Mouse (Mus musculus) midbrain, embryonic 12.5 days (tissue): ENCODE measurements at regions not wholly inside any gene's neighbourhood (a gene's known extent, or its start where the extent isn't known, plus 50 kb on each side); places are given as distances from the start of the nearest gene placed in this dataset.

Source experiments
- ATAC-seq: fragments of 200-750 bp; cut with Nextera tagmentation; 2 replicates; pipeline ENCODE4 v1.8.0; 2017; ENCODE audit warnings: low read depth, moderate TSS enrichment, moderate library complexity; ENCODE audit not compliant: low FRiP score
- H3K27ac ChIP-seq: fragments of 300-500 bp; sonication (generic); replicated peaks from 2 replicates; pipeline ENCODE4 v1.5.1; 2016; ENCODE audit warnings: mild to moderate bottlenecking
- H3K27me3 ChIP-seq: fragments of 300-500 bp; sonication (generic); 2 replicates; pipeline ENCODE4 v1.6.1; 2016; ENCODE audit warnings: mild to moderate bottlenecking
- H3K36me3 ChIP-seq: fragments of 300-500 bp; sonication (generic); 2 replicates; pipeline ENCODE4 v1.6.1; 2016
- H3K4me1 ChIP-seq: fragments of 300-500 bp; sonication (generic); 2 replicates; pipeline ENCODE4 v1.6.1; 2016
- H3K4me2 ChIP-seq: fragments of 300-500 bp; sonication (generic); replicated peaks from 2 replicates; pipeline ENCODE4 v1.6.1; 2016; ENCODE audit warnings: mild to moderate bottlenecking, moderate library complexity
- H3K4me3 ChIP-seq: fragments of 300-500 bp; sonication (generic); 2 replicates; pipeline ENCODE4 v1.5.1; 2016; ENCODE audit warnings: mild to moderate bottlenecking
- H3K9ac ChIP-seq: fragments of 300-500 bp; sonication (generic); replicated peaks from 2 replicates; pipeline ENCODE4 v1.6.1; 2016; ENCODE audit warnings: mild to moderate bottlenecking, moderate library complexity
- H3K9me3 ChIP-seq: fragments of 300-500 bp; sonication (generic); 2 replicates; pipeline ENCODE4 v1.6.1; 2016; ENCODE audit warnings: mild to moderate bottlenecking
- WGBS: fragments of 180-500 bp; shearing (Covaris S2); methylation state at CpG from one replicate; pipeline ENCODE4 v1.1.7; 2016; 5-methylcytosine and 5-hydroxymethylcytosine counted together

DNA sequence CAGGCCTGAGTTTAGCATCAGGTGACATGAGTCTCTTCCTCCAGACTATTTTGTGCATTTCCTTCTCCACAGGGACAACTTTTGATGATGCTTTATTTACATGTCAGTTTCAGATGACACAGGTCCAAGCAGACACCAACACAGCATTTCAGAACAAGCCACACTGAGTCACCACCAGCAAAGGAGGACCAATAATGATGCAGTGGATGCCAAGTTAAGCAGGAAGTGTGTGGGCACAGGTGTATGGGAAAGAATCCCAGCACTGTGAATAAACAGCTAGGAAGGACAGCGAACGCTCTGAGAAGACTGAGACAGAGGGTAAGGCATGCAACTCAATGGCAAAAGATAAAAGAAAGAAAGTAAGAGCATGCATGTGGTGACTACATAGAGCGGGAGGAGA, 200.7 kb upstream of the Zbtb20 start:
- H3K27ac ChIP-seq: no peak overlapping the region
- no peak for ATAC-seq
- 94% methylated on average over 3 of the region's 3 CpGs for WGBS
- H3K36me3 ChIP-seq: no peaks in the 10 kb centered on the region
- H3K9ac ChIP-seq: no peak overlapping the region
- H3K9me3 ChIP-seq: no peaks in the 10 kb centered on the region
- H3K4me1 ChIP-seq: no peaks in the 10 kb centered on the region
- H3K4me2 ChIP-seq: no peak overlapping the region
- H3K27me3 ChIP-seq: no peaks in the 10 kb centered on the region
- no peak overlapping the region for H3K4me3 ChIP-seq

- H3K27me3 ChIP-seq: no peaks in the 10 kb centered on the region
- no peak for ATAC-seq
- no peak overlapping the region for H3K27ac ChIP-seq
- no peaks in the 10 kb centered on the region for H3K4me1 ChIP-seq
- WGBS: 73% methylated on average over 3 of the region's 3 CpGs
- H3K36me3 ChIP-seq: no peaks in the 10 kb centered on the region
- no peak overlapping the region for H3K4me3 ChIP-seq
- no peak overlapping the region for H3K4me2 ChIP-seq
- H3K9ac ChIP-seq: no peak overlapping the region
- no peaks in the 10 kb centered on the region for H3K9me3 ChIP-seq
Observed at GRCm38 (mm10) chr16:42666601-42667000, 209.1 kb upstream of the Zbtb20 start.

DNA sequence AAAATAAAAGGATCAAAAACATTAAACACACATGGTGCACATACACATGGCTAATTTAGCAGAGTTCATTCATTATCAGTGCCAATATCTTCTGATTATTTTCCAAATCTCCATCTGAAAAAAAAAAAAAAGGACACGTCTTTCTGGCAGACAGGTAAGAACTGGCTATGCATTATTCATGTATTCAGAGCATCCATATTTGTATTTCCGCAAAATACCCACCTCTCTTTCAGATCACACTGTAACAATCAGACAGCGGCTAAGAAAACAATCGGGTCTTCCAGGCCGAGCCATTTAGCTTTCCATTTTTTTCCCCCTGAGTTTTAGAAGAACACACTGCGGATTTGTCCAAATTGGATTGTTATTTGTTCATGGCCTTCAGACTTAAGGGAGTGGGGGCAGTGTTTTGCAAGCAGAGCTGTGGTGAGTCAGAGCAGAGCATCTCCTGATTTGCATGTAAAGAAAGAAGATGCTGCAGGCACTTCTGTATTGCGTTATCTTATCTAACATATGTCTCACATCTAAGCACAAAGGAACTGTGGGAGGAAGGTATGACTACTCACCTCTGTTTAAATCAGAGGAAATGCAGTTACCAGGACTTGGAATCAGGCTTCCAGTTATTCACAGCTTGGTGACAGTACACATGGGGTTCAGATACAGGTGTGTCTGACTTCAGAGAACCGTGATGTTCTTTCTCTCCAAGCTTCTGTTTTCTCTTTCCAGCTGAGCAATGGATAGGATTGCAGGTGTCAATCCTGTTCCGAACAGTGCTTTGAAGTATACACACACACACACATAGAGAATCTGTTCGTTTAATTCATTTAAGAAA, 223.6 kb upstream of the Zbtb20 start:
- no peak for ATAC-seq
- peaks cover 5% of the 10 kb centered on the region; the same call in 1 of the 2 replicates for H3K4me1 ChIP-seq
- H3K9ac ChIP-seq: no peak overlapping the region
- no peak overlapping the region for H3K4me3 ChIP-seq
- no peak overlapping the region for H3K27ac ChIP-seq
- WGBS: 77% methylated on average over 10 of the region's 10 CpGs
- H3K4me2 ChIP-seq: no peak overlapping the region
- H3K9me3 ChIP-seq: 0 out of 2 replicates have a peak, but pooled peaks cover 6% of the 10 kb centered on the region
- no peaks in the 10 kb centered on the region for H3K36me3 ChIP-seq
- H3K27me3 ChIP-seq: no peaks in the 10 kb centered on the region

- Histone ChIP-seq H3K4me2 (no peak overlapping the region), H3K27me3 (no peaks in the 10 kb centered on the region), H3K4me1 (peaks cover 5% of the 10 kb centered on the region; the same call in 1 of the 2 replicates), H3K9me3 (0 out of 2 replicates have a peak, but pooled peaks cover 6% of the 10 kb centered on the region), H3K4me3 (no peak overlapping the region), H3K27ac (peak overlapping the region; percentile 11; the same call in 1 of the 2 replicates), H3K36me3 (no peaks in the 10 kb centered on the region), H3K9ac (no peak overlapping the region)
- 72% methylated on average over 5 of the region's 5 CpGs for WGBS
- 0 out of 2 replicates have a peak, but pooled peaks have one; percentile 38 for ATAC-seq
Observed at GRCm38 (mm10) chr16:42649767-42650166, 225.9 kb upstream of the Zbtb20 start.

DNA sequence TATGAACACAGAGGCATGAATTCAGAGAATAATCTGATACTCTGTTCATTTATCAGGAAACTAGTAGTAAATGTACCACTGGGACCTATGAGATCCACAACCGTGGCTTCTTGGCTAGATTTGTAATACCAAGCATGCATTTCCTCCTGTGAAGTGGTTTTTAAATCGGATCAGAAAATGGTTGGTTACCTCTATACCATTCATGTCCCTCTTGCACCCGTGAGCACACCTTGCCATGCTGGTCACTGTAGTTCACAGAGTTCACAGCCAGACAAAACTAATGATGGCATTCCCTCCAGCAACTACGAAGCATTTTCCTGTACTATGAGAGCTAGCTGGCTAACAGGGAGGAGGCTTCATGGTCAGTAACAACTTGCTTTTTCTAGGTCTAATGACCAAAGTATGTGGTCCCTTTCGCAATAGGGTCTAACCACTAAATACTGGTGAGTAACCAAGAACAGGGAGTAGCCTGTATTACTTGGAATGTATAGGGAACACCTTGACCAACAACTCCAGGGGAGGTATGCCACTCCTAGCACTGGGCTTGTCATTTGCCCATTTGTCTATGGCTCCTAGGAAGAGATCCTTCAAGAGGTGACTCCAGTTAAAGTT, 227.0 kb upstream of the Zbtb20 start:
- Histone ChIP-seq H3K9ac (no peak overlapping the region), H3K27me3 (no peaks in the 10 kb centered on the region), H3K4me2 (no peak overlapping the region), H3K9me3 (no peaks in the 10 kb centered on the region), H3K4me1 (peaks cover 5% of the 10 kb centered on the region; the same call in 1 of the 2 replicates), H3K4me3 (no peak overlapping the region), H3K27ac (no peak overlapping the region), H3K36me3 (no peaks in the 10 kb centered on the region)
- ATAC-seq: no peak
- WGBS: 93% methylated on average over 5 of the region's 5 CpGs

DNA sequence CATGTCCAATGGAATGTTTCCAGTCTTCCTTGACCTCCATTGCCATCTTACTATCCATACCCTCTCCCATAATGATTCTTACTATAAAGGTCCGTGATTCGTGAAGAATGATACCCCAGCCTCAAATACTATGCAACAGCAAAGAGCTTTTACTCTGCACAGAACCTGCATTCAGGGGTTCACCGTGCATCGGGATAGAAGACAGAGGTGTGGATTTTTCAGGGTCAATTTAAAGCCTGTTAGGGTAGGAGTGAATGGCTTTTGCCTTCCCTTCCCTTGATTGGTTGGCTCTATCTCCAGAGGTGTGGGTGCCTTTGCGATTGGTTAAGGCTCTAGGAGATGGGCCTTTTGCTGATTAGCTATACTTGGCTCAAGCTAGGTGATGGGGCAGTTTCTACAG, 227.9 kb upstream of the Zbtb20 start:
- H3K4me2 ChIP-seq: no peak overlapping the region
- ATAC-seq: no peak
- H3K36me3 ChIP-seq: no peaks in the 10 kb centered on the region
- H3K27ac ChIP-seq: no peak overlapping the region
- H3K9ac ChIP-seq: no peak overlapping the region
- H3K9me3 ChIP-seq: no peaks in the 10 kb centered on the region
- peaks cover 5% of the 10 kb centered on the region; the same call in 1 of the 2 replicates for H3K4me1 ChIP-seq
- no peak overlapping the region for H3K4me3 ChIP-seq
- 91% methylated on average over 5 of the region's 5 CpGs for WGBS
- H3K27me3 ChIP-seq: no peaks in the 10 kb centered on the region

- Histone ChIP-seq H3K27me3 (no peaks in the 10 kb centered on the region), H3K9me3 (no peaks in the 10 kb centered on the region), H3K4me3 (no peak overlapping the region), H3K36me3 (no peaks in the 10 kb centered on the region), H3K4me2 (no peak overlapping the region), H3K27ac (no peak overlapping the region), H3K9ac (no peak overlapping the region), H3K4me1 (no peaks in the 10 kb centered on the region)
- ATAC-seq: no peak
- 88% methylated on average over 3 of the region's 3 CpGs for WGBS
Observed at GRCm38 (mm10) chr16:42635766-42636165, 239.9 kb upstream of the Zbtb20 start.

DNA sequence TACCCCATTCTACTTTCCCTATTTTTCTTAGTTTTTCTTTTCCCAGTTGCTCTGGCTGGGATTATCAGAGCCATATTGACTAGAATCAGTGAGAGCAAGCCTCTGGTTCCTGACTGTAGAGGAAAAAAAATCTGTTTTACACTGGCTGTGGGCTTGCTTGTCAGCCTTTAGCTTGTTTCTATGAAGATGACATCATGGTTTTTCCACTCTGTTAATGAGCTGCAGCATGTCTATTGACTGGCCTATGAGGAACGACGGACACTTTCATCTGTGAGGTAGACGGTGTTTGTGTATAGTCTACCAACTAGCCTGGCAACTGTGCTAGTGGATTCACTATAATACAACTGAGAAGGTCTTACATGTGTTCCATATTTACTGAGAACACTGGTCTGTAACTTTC, 248.0 kb upstream of the Zbtb20 start:
- Histone ChIP-seq H3K27ac (no peak overlapping the region), H3K9me3 (no peaks in the 10 kb centered on the region), H3K4me2 (no peak overlapping the region), H3K9ac (no peak overlapping the region), H3K36me3 (no peaks in the 10 kb centered on the region), H3K4me1 (no peaks in the 10 kb centered on the region), H3K4me3 (no peak overlapping the region), H3K27me3 (no peaks in the 10 kb centered on the region)
- 79% methylated on average over 3 of the region's 3 CpGs for WGBS
- no peak for ATAC-seq

GRCm38 (mm10) chr16:42615920-42616319, 259.8 kb upstream of the Zbtb20 start:
- Histone ChIP-seq H3K27me3 (no peaks in the 10 kb centered on the region), H3K4me3 (no peak overlapping the region), H3K4me1 (no peaks in the 10 kb centered on the region), H3K4me2 (no peak overlapping the region), H3K27ac (no peak overlapping the region), H3K9ac (no peak overlapping the region), H3K9me3 (no peaks in the 10 kb centered on the region), H3K36me3 (no peaks in the 10 kb centered on the region)
- WGBS: 81% methylated on average over 3 of the region's 3 CpGs
- ATAC-seq: no peak

GRCm38 (mm10) chr16:42612011-42612410, 263.7 kb upstream of the Zbtb20 start:
- H3K27ac ChIP-seq: no peak overlapping the region
- no peaks in the 10 kb centered on the region for H3K9me3 ChIP-seq
- no peak overlapping the region for H3K9ac ChIP-seq
- ATAC-seq: no peak
- no peak overlapping the region for H3K4me2 ChIP-seq
- no peaks in the 10 kb centered on the region for H3K36me3 ChIP-seq
- no peaks in the 10 kb centered on the region for H3K4me1 ChIP-seq
- WGBS: 84% methylated on average over 2 of the region's 2 CpGs
- no peaks in the 10 kb centered on the region for H3K27me3 ChIP-seq
- H3K4me3 ChIP-seq: no peak overlapping the region

DNA sequence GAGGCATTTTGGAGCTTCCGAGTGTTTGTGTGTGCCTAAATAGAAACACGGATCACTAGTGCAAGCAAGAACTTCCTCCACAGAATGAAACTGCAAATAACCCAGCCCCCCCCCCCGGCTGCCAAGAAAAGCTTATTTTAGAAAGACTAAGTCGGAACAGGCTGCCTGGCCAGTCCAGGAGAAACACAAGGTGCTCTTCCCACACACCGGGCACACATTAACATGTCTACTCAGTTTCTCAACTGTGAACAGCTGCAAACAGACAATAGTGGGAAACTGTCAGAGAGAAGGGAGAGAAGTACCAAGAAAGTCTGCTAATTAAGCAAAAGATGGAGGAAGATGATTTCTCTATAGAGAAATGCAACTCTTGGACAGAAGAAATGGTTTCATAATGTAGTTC, 267.3 kb upstream of the Zbtb20 start:
- H3K36me3 ChIP-seq: no peaks in the 10 kb centered on the region
- H3K4me1 ChIP-seq: no peaks in the 10 kb centered on the region
- 0 out of 2 replicates have a peak, but pooled peaks cover under 1% of the 10 kb centered on the region for H3K9me3 ChIP-seq
- H3K9ac ChIP-seq: no peak overlapping the region
- no peak overlapping the region for H3K4me3 ChIP-seq
- no peak overlapping the region for H3K4me2 ChIP-seq
- WGBS: 73% methylated on average over 5 of the region's 5 CpGs
- no peaks in the 10 kb centered on the region for H3K27me3 ChIP-seq
- no peak for ATAC-seq
- no peak overlapping the region for H3K27ac ChIP-seq

GRCm38 (mm10) chr16:42592321-42592720, 251.9 kb upstream of the Gap43 start:
- H3K9me3 ChIP-seq: no peaks in the 10 kb centered on the region
- H3K27ac ChIP-seq: no peak overlapping the region
- H3K4me1 ChIP-seq: no peaks in the 10 kb centered on the region
- no peaks in the 10 kb centered on the region for H3K36me3 ChIP-seq
- no peak overlapping the region for H3K9ac ChIP-seq
- no peaks in the 10 kb centered on the region for H3K27me3 ChIP-seq
- no peak overlapping the region for H3K4me3 ChIP-seq
- WGBS: 73% methylated on average over 3 of the region's 3 CpGs
- no peak overlapping the region for H3K4me2 ChIP-seq
- no peak for ATAC-seq
